Mouse (Mus musculus) right cerebral cortex, postnatal 10 days (tissue): Measurements from ENCODE around the gene Pola1.

ENCODE experiments used
- DNase-seq, 2 experiments: peaks; one replicate each; pipeline ENCODE4 v3.0.0; 2021; ENCODE audit warnings: low spot score in 2 of 2

Pola1 gene

GRCm38 (mm10) chrX:93631657-93632449 is at the start of gene Pola1:
Pola1 (minus strand) TSS chrX:93632155.
- DNase-seq, result peak; percentile 87

DNA sequence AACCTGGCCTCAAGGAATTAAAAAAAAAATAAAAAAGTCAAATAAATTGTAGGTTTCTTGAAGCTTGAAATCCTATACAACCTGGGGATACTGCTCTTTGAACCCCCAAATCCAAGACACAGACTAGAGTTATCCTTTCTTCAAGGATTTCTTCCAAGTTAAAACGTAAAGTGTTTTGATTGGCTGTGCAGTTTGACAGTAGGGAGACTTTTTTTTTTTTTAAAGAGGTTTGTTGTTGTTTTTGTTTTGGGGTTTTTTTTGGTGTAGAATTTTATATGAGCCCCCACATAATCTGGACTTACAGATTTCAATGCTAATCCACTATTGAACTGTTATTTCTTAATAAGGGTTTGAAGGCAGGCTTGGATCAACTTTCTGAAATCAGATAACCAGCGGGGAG is 44.3 kb upstream of the Pola1 start:
- no peak for DNase-seq

DNA sequence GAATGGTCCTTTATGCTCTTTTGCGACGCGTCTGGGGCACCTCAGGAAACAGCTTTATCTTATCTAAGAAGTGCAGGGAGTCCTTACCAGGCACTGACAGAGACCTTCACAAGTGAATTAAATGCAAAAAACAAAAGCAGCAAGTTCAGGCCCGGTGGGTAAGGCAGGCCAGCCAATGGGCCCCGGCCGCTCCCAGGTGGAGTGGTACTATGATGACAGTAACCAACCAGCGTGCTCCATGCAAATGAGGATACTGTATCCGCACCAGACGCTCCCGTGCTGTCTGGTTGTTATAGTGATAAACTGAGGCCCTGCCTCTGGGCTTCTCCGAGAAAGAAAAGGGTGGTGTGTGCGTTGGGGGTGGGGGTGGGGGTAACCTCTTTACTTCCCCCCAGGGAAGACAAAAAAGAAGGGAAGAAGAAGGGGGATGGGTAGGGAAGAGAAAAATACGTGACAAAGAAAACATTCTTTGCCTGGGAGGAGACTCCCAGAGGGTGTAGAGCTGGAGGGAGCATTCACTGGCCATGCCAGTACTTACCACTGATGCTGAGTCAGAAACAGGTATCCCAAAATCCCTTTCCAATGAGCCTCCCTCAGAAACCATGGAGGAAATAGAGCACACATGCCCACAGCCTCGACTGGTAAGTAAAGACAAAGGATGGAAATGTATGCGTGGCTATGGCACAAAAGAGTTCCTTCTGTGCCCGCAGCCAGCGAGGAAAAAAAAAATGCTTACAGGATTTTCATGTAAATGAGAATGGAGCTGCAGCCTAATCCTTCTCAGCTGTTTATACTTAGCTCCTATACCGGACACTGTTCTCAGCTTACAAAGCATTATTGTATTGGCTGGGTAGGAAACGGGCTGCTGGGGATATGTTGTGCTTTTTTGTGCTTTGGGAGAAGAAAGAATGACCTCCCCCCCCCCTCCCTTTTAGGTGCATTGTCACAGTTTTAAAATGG is 43.2 kb upstream of the Pola1 start:
- peak; percentile 80 to 90 for DNase-seq

DNA sequence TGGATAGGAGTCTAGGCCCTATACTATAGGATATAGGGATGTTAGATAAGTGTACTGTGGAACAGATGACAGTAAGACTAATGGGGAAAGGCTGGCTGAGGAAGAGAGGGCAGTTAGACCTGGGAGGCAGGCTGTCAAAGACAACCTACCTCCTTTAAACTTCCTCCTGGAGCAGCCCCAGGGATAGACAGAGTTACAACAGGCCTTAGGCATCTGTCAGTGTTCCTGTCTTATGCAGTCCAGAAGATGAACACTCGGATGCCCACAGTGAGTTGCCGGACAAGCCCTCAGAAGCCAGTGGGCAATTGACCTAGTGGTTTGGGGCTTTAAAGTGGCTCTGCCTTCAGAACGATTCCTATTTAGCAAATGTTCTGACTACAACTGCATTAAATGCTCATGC is 42.5 kb upstream of the Pola1 start:
- no peak for DNase-seq

DNA sequence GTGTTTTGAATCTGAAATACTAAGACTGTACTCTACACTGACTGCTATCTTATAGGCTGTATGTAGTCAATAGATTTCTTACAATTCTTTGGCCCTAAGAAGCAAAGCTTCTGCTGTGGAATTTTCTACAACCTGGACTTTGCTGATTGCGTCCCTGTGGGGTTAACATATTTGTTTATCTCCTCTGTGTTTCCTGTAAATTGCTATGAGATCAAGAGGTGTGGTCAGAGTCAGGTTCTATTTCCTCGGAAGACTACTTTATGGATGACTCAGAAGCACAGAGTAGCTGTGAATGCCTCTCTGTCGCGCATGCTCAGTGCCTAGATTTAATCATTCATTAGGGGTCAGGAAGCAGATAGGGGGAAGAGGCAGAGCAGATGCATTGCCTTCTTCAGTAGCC is 32.8 kb upstream of the Pola1 start:
- no peak for DNase-seq

DNA sequence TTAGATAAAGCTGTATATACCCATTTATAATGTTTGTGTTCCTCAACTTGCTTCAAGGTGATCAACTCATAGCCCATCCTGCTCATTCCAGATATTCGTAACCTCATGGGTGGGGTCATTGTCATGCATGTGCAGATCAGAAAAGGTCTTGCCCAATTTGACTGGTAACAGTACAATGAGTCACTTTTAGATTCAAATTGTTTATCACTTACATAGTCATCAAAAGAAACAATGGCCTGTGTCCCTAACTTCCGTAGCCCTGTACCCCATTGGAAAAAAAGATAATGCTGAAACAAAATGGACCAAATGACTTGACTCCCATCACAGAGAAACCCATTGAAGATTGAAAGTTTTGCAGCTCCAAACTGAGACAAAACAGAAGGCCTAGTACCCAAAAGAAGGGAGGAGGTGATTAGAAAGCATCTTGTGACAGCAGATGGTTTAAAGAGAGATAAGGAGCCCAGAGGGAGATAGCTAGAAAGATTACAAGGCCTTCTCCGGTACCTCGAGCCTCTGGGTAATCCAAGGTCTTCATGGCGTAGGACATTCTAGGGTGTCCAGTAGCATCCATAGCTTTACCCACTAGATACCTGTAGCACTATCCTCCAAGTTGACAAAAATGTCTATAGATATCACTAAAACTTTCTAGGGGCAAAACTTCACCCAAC is 32.1 kb upstream of the Pola1 start:
- DNase-seq, result no peak

DNA sequence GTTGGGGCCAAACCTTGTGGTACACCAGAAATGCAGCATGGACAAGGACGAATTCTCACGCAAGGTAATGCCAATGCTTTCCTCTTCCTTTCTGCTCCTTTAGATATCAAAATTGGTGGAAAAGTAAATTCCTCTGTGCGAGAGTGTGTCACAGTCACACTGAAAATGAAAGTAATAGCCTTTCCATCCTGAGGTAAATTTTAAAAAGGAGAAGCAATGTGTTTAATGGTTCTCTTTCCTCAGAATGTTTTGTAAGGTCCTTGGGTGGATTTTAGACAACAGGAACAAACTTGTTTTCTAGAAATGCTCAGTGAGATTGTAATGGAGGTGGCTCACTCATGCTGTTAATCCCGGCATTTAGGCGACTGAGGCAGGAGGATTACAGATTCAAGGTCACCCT is 23.2 kb upstream of the Pola1 start:
- DNase-seq, result no peak

GRCm38 (mm10) chrX:93654218-93655002 is 22.5 kb upstream of the Pola1 start, which contains the start of gene Pcyt1b:
Pcyt1b (plus strand) TSS chrX:93654863.
- DNase-seq, result no peak

DNA sequence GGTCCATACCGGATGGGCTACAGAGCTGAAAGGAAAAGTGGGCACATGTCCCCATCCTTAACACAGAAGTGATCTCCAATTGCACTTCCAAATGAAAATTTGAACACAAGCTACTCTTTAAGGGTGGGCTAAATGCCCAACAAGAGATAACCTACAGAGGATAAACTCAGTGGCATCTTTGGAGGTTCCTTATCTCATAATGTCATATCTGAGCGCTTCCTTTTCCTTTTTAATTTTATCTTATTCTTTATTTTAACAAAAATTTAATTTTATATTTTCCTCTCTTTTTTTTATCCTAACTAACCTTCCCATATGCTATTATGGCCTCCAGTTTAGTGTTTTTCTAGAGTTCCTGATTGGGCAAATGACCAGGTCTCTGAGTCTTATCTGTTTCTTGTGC is 18.8 kb upstream of the Pola1 start:
- DNase-seq, result no peak

- no peak for DNase-seq
Measured at GRCm38 (mm10) chrX:93644022-93644421, 12.1 kb upstream of the Pola1 start.

DNA sequence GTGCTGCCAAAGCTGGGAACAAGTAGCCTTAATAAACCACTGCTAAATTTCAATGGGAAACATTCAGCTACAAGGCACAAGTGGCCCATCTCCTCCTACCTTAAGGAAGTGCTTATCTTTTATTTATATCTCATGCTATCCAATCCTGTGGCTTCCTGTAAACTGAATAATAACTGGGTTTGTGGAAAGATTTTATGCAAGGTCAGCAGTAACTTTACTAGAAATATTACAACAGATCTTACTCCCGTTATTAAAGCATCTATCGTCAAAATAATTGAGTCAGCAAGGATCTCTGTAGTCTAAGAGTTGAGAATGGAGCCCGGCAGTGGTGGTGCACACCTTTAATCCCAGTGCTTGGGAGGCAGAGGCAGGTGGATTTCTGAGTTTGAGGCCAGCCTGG is 11.6 kb upstream of the Pola1 start:
- no peak for DNase-seq

DNA sequence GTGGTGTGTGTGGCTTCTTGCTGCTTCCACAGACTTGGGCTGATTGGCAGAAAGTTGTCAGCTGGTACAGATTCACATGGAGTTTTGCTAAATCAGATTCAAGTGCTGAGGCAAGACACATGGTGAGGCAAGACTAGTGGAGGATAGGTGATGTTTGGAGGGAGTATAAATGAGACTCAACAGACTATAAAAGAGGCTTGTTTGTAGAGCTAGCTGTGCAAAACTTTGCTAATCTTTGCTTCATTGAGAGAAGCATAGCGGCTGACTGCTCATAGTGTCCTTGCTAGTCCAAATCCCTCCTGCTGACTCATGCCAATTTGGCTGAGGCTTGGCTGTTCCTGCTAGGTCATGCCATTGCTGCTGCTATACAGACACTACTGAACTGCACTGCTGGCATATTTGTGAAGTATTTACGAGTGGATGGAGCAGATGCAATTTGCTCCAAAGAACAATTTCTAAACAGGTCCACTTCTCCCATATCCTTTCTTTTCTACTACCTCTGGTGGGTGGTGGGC is 3.0 kb upstream of the Pola1 start:
- DNase-seq, result no peak

DNA sequence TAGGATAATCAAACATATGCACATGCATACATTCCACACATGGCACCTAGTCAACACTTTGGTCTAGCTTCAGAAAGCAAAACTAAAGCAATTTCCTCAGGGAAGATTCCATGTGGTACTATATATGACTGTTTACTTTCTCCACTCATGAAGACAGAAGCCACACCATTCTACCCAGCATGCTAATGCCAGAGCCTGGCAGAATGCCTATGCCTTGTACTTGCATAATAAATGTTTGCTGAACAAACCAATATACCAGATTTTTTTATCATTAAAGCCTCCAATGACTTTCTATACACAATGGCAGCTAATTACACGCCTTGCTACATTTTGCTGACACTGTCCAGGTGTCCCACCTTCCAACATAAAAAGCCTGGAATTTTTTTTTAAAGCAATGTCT is 1.7 kb downstream of the Pola1 start:
- no peak for DNase-seq

DNA sequence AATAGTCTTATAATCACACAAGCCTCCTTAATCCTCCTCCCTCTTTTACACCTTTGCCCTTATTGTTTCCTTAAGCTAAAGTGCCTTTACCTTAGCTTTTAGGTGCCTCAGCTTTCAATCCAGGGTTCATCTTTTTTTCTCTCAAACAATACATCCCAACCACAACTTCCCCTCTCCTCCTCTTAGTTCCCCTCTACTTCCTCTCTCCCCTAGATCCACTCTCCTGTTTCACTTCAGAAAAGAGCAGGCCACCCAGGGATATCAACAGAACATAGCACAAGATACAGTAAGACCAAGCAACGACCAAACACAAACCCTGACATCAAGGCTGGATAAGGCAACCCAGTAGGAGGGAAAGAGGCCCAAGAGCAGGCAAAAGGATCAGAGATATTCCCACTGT is 29.7 kb downstream of the Pola1 start:
- DNase-seq, result no peak

- DNase-seq, result no peak
Measured at GRCm38 (mm10) chrX:93594283-93594682, 37.7 kb downstream of the Pola1 start.

- DNase-seq, result no peak
Measured at GRCm38 (mm10) chrX:93580931-93581330, 51.0 kb downstream of the Pola1 start.

- DNase-seq, result no peak
Measured at GRCm38 (mm10) chrX:93557171-93557570, 74.8 kb downstream of the Pola1 start.

- no peak for DNase-seq
Measured at GRCm38 (mm10) chrX:93539779-93540178, 92.2 kb downstream of the Pola1 start.

GRCm38 (mm10) chrX:93502865-93503353 is 129.0 kb downstream of the Pola1 start:
- no peak for DNase-seq

DNA sequence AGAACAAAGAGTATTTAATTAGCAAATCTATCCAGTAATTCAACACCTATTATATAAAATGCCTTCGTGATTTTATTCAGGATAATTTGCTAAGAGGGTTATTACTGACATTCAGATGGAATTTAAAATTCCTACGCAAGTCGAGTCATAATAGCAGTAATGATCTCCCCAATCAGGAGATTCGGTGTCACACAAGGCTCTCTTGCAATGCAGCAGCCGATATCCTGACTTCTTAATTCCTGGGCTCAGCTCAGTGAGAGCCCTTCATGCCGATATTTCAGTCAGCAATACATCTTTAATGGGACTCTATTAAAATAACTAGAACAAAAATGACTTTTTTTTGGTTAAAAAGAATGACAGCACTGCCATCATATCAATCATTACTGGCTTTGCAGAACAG is 134.4 kb downstream of the Pola1 start:
- no peak for DNase-seq

- no peak for DNase-seq
Measured at GRCm38 (mm10) chrX:93465711-93466110, 166.2 kb downstream of the Pola1 start.
